Mouse (Mus musculus): Measurements from ENCODE around the gene Selenbp1. TPM values are rescaled to one million over a fixed set of nuclear protein-coding genes. Genes with fewer than 3 reads are reported as not detected.

Gene Selenbp1
- total and polyA plus RNA-seq, 3 experiments, result 0.25 TPM; not detected in 2

DNA sequence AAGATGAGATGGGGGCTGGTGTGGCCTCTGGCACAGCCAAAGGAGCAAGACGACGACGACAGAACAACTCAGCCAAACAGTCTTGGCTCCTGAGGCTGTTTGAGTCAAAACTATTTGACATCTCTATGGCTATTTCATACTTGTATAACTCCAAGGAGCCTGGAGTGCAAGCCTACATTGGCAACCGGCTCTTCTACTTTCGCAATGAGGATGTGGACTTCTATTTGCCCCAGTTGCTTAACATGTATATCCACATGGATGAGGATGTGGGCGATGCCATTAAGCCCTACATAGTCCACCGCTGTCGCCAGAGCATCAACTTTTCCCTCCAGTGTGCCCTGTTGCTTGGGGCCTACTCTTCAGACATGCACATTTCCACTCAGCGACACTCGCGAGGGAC is 51.5 kb downstream of the Selenbp1 start:
- Histone ChIP-seq H3K9me3 (replicated peaks; ENCODE audit: low read length) (no peaks in the 10 kb centered on the region), H3K4me1 (ENCODE audit: control insufficient read depth in 1 of 2, insufficient read depth in 2 of 2) (peaks cover 4 to 7% of the 10 kb centered on the region in 2 experiments; a peak in 2 of 4 replicates), H3K9ac (ENCODE audit: insufficient read depth, low read depth) (no peak overlapping the region), H3K27ac (ENCODE audit: insufficient read depth, low read depth) (no peak overlapping the region), H3K4me2 (ENCODE audit: insufficient read depth, low read depth, poor library complexity, severe bottlenecking) (no peak overlapping the region), H3K4me3 (replicated peaks in 1 of 3; ENCODE audit: low read depth in 2 of 3, low read length in 2 of 3, poor library complexity in 1 of 3) (no peak overlapping the region), H3K36me3 (replicated peaks in 1 of 2; ENCODE audit: control insufficient read depth in 1 of 2, insufficient read depth in 1 of 2, low read length in 1 of 2) (peaks cover 45 to 93% of the 10 kb centered on the region in 2 experiments), H3K27me3 (replicated peaks) (no peaks in the 10 kb centered on the region), H3K79me2 (replicated peaks; ENCODE audit: control insufficient read depth, extremely low read depth, insufficient read depth, poor library complexity, severe bottlenecking) (no peaks in the 10 kb centered on the region; the same call in 1 of the 2 replicates)
- dilution Hi-C loops (cut with MboI; ENCODE audit: extremely low pct_ligation_motif_present, extremely low pct_unique_long_range_greater_than_20kb, low sequenced_read_pairs) (no loop called here), in situ Hi-C loops (cut with MboI; ENCODE audit: low pct_ligation_motif_present, low pct_unique_long_range_greater_than_20kb, low sequenced_read_pairs) (loop anchor here (5.0 kb wide), 1 partner anchor 82 kb away; no protein-coding TSS in a partner anchor)
- no peak for TF ChIP-seq TCF12 (IDR thresholded peaks at IDR 0.05; ENCODE audit: low read depth, low read length)
- no peak for TF ChIP-seq MAZ (IDR thresholded peaks at IDR 0.05; ENCODE audit: low read depth, low read length)
- DNase-seq (ENCODE audit: extremely low read depth), result no peak

DNA sequence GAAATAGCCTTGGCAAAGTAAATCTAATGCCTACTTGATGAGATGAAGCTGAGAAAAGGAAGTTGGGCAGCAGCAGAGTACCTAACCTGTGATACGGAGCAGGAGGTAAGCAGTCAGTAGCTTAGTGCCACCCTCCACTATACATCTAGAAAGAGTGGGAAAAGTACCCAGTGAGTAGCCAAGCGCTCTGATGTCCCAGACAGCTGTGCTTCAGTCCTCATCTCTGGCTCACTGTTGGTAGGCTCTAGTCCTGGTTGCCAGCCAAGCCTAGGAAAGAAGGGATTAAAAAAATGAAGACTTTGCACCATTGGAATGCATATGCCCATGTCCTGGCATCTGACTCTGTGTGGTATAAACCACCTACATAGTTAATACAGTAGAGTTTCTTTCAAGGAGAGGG is 52.7 kb downstream of the Selenbp1 start:
- H3K4me1 ChIP-seq (ENCODE audit: control insufficient read depth in 1 of 2, insufficient read depth in 2 of 2), result peaks cover 4% of the 10 kb centered on the region in 2 experiments; a peak in 2 of 4 replicates
- peaks cover 41 to 96% of the 10 kb centered on the region in 2 experiments for H3K36me3 ChIP-seq (replicated peaks in 1 of 2; ENCODE audit: control insufficient read depth in 1 of 2, insufficient read depth in 1 of 2, low read length in 1 of 2)
- in situ Hi-C loops (cut with MboI; ENCODE audit: low pct_ligation_motif_present, low pct_unique_long_range_greater_than_20kb, low sequenced_read_pairs) (no loop called here), dilution Hi-C loops (cut with MboI; ENCODE audit: extremely low pct_ligation_motif_present, extremely low pct_unique_long_range_greater_than_20kb, low sequenced_read_pairs) (no loop called here)
- no peaks in the 10 kb centered on the region for H3K27me3 ChIP-seq (replicated peaks)
- H3K4me3 ChIP-seq (replicated peaks in 1 of 3; ENCODE audit: low read depth in 2 of 3, low read length in 2 of 3, poor library complexity in 1 of 3), result no peak overlapping the region
- no peak overlapping the region for H3K4me2 ChIP-seq (ENCODE audit: insufficient read depth, low read depth, poor library complexity, severe bottlenecking)
- no peak overlapping the region for H3K9ac ChIP-seq (ENCODE audit: insufficient read depth, low read depth)
- H3K79me2 ChIP-seq (replicated peaks; ENCODE audit: control insufficient read depth, extremely low read depth, insufficient read depth, poor library complexity, severe bottlenecking), result no peaks in the 10 kb centered on the region; the same call in 1 of the 2 replicates
- DNase-seq (ENCODE audit: extremely low read depth), result no peak
- no peak overlapping the region for H3K27ac ChIP-seq (ENCODE audit: insufficient read depth, low read depth)
- no peaks in the 10 kb centered on the region for H3K9me3 ChIP-seq (replicated peaks; ENCODE audit: low read length)
- TF ChIP-seq MXI1 (IDR thresholded peaks at IDR 0.05; ENCODE audit: low read depth, low read length), result no peak
- TF ChIP-seq TCF12 (IDR thresholded peaks at IDR 0.05; ENCODE audit: low read depth, low read length), result no peak
- TF ChIP-seq ZC3H11A (IDR thresholded peaks at IDR 0.05; ENCODE audit: low read depth, low read length), result no peak
- TF ChIP-seq ZNF384 (IDR thresholded peaks at IDR 0.05; ENCODE audit: low read depth, low read length), result no peak
- no peak for TF ChIP-seq IRF4 (IDR thresholded peaks at IDR 0.05; ENCODE audit: low read depth, low read length)
- TF ChIP-seq ZKSCAN1 (IDR thresholded peaks at IDR 0.05; ENCODE audit: borderline replicate concordance, low read depth, low read length), result no peak
- TF ChIP-seq CHD1 (IDR thresholded peaks at IDR 0.05; ENCODE audit: low read depth, low read length), result no peak
- no peak for TF ChIP-seq ZMIZ1 (IDR thresholded peaks at IDR 0.05; ENCODE audit: low read depth, low read length)
- TF ChIP-seq MAFK (IDR thresholded peaks at IDR 0.05; ENCODE audit: insufficient replicate concordance, low read length), result no peak
- TF ChIP-seq CHD2 (IDR thresholded peaks at IDR 0.05; ENCODE audit: low read length), result no peak
- no peak for TF ChIP-seq POLR2AphosphoS2 (IDR thresholded peaks at IDR 0.05; ENCODE audit: low read depth, low read length)
- TF ChIP-seq KAT2A (IDR thresholded peaks at IDR 0.05; ENCODE audit: insufficient replicate concordance, low read length), result no peak
- no peak for TF ChIP-seq POLR2A (IDR thresholded peaks at IDR 0.05; ENCODE audit: low read depth, low read length)
- no peak for TF ChIP-seq E2F4 (IDR thresholded peaks at IDR 0.05; ENCODE audit: insufficient replicate concordance, low read depth, low read length)

Data from CH12.LX (cell line).